Mouse (Mus musculus) C2C12 (cell line): ENCODE results near the gene Kifc3.

Experiments
- CEBPB ChIP-seq: IDR thresholded peaks from one replicate; pipeline ENCODE4 v1.6.1; 2011; ENCODE audit warnings: low read depth, mild to moderate bottlenecking, control low read depth, moderate library complexity
- CTCF ChIP-seq: IDR thresholded peaks from one replicate; pipeline ENCODE4 v1.5.1; 2011; ENCODE audit not compliant: control insufficient read depth, insufficient read depth, insufficient read length
- MAX ChIP-seq: IDR thresholded peaks from one replicate; pipeline ENCODE4 v1.6.1; 2011; ENCODE audit warnings: mild to moderate bottlenecking, control low read depth
- MYOD1 ChIP-seq: IDR thresholded peaks from one replicate; pipeline ENCODE4 v1.6.1; 2011; ENCODE audit warnings: low read depth; ENCODE audit not compliant: control insufficient read depth, insufficient read length
- USF1 ChIP-seq: IDR thresholded peaks from one replicate; pipeline ENCODE4 v1.6.1; 2011; ENCODE audit warnings: low read depth, mild to moderate bottlenecking, control low read depth, moderate library complexity

GRCm38 (mm10) chr8:95084261-95084660, 118.4 kb downstream of the Kifc3 start:
- TF ChIP-seq MAX: no peak
- no peak for TF ChIP-seq CTCF
- TF ChIP-seq MYOD1: no peak
- no peak for TF ChIP-seq USF1
- no peak for TF ChIP-seq CEBPB
